Mouse (Mus musculus) midbrain, embryonic 12.5 days (tissue): ENCODE data around the gene Ppih. TPM values are rescaled to one million over a fixed set of nuclear protein-coding genes. Genes with fewer than 3 reads are reported as not detected.
"Not testable (repeated sequence)": the region's sequence is repeated elsewhere in the genome, so short reads cannot be mapped to it uniquely, and the experiment has no call there.

Experiments
- ATAC-seq: fragments of 200-750 bp; cut with Nextera tagmentation; 2 replicates; pipeline ENCODE4 v1.8.0; 2017; ENCODE audit warnings: low read depth, moderate TSS enrichment, moderate library complexity; ENCODE audit not compliant: low FRiP score
- H3K27ac ChIP-seq: fragments of 300-500 bp; sonication (generic); replicated peaks from 2 replicates; pipeline ENCODE4 v1.5.1; 2016; ENCODE audit warnings: mild to moderate bottlenecking
- H3K27me3 ChIP-seq: fragments of 300-500 bp; sonication (generic); 2 replicates; pipeline ENCODE4 v1.6.1; 2016; ENCODE audit warnings: mild to moderate bottlenecking
- H3K36me3 ChIP-seq: fragments of 300-500 bp; sonication (generic); 2 replicates; pipeline ENCODE4 v1.6.1; 2016
- H3K4me1 ChIP-seq: fragments of 300-500 bp; sonication (generic); 2 replicates; pipeline ENCODE4 v1.6.1; 2016
- H3K4me2 ChIP-seq: fragments of 300-500 bp; sonication (generic); replicated peaks from 2 replicates; pipeline ENCODE4 v1.6.1; 2016; ENCODE audit warnings: mild to moderate bottlenecking, moderate library complexity
- H3K4me3 ChIP-seq: fragments of 300-500 bp; sonication (generic); 2 replicates; pipeline ENCODE4 v1.5.1; 2016; ENCODE audit warnings: mild to moderate bottlenecking
- H3K9ac ChIP-seq: fragments of 300-500 bp; sonication (generic); replicated peaks from 2 replicates; pipeline ENCODE4 v1.6.1; 2016; ENCODE audit warnings: mild to moderate bottlenecking, moderate library complexity
- H3K9me3 ChIP-seq: fragments of 300-500 bp; sonication (generic); 2 replicates; pipeline ENCODE4 v1.6.1; 2016; ENCODE audit warnings: mild to moderate bottlenecking
- WGBS: fragments of 180-500 bp; shearing (Covaris S2); methylation state at CpG from one replicate; pipeline ENCODE4 v1.1.7; 2016; 5-methylcytosine and 5-hydroxymethylcytosine counted together
- polyA plus RNA-seq: library from polyadenylated mRNA; unstranded; fragments of >200 nt; fragmentation: Nextera tagmentation; extraction: Ambion mirVana; gene quantifications from 2 replicates; pipeline ENCODE4 v1.2.1, GENCODE M21; 2016

Ppih gene
- polyA plus RNA-seq, 1 experiment from 2014 or later = 96.4 TPM

DNA sequence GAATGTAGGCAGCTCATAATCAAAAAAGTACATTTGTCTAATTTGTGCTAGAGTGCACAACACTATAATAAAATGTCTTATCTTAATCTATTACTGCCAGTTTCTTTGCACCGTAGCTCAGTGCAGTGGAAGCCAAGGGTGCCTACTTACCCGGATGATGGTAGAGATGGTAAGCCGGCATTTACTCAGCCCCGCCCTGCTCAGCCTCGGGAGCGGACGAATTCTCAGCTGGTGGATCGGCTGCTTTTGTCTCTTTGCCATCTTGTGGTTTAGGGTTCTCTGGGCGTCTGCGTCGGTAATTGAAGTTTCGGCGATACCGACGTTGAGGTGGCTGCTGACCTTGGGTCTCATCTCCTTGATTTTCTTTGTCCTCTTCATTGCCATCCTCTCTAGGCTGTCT lies 41.6 kb downstream of the Ppih start:
- peaks cover 94% of the 10 kb centered on the region for H3K36me3 ChIP-seq
- H3K4me1 ChIP-seq, H3K27ac ChIP-seq, H3K9me3 ChIP-seq, H3K9ac ChIP-seq, H3K4me3 ChIP-seq, H3K4me2 ChIP-seq, ATAC-seq, H3K27me3 ChIP-seq: not testable (repeated sequence)
- 92% methylated on average over 15 of the region's 15 CpGs for WGBS

DNA sequence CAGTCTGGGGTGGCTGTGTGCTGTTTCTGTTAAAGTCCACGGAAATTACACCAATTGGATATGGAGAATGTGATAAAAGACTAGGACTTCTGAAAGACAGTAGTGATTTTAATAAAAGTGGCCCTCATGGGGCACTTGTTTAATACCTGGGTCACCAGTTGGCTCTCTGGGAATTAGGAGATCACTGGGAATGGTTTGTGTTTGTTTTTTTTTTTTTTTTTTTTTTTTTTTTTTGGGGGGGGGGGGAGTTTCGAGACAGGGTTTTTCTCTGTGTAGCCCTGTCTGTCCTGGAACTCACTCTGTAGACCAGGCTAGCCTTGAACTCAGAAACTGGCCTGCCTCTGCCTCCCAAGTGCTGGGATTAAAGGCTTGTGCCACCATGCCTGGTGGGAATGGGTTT lies 44.6 kb downstream of the Ppih start:
- Histone ChIP-seq H3K9ac (no peak overlapping the region), H3K4me2 (no peak overlapping the region), H3K4me3 (no peak overlapping the region), H3K4me1 (no peaks in the 10 kb centered on the region), H3K36me3 (peaks cover 93% of the 10 kb centered on the region), H3K27ac (no peak overlapping the region), H3K9me3 (no peaks in the 10 kb centered on the region), H3K27me3 (no peaks in the 10 kb centered on the region)
- 86% methylated on average over 2 of the region's 2 CpGs for WGBS
- ATAC-seq = no peak

DNA sequence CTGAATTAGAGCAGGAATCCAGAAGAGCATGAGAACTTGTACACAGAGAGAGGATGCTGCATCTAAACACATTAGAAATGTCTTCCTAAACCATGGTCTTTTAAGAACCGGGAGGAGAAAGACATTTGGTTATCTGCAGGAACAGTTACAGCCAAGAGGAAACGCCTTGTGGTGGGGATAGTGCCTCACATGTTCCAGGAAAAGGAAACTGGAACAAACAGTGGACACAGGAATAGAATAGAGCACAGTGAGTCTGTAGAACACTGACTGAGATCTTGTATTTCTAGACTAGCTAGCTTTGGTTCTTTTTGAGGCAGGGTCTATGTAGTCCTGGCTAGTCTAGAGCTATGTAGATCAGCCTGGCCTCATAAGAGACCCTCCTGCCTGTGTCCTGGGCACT lies 45.1 kb downstream of the Ppih start:
- Histone ChIP-seq H3K27me3 (no peaks in the 10 kb centered on the region), H3K27ac (no peak overlapping the region), H3K9me3 (no peaks in the 10 kb centered on the region), H3K4me2 (no peak overlapping the region), H3K4me3 (no peak overlapping the region), H3K9ac (no peak overlapping the region), H3K36me3 (peaks cover 94% of the 10 kb centered on the region), H3K4me1 (no peaks in the 10 kb centered on the region)
- 92% methylated on average over 2 of the region's 2 CpGs for WGBS
- no peak for ATAC-seq

DNA sequence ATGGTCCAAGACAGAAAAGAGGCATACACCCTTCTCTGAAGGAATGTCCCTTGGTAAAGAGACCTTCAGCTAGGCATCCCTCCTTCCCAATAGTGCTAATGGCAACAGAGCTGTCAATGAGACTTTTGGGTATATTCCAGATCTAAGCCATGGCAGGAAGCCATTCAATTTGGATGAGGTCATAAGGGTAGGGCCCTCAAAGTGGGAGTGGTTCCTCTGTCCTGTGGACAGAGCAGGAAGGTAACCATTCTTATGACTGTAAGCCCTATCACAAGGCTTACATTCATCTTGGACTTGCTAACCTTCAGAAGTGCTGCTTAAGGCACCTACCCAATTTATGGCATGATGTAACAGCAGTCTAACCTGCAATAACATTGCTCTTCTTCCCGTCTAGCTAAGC lies 45.7 kb downstream of the Ppih start:
- Histone ChIP-seq H3K4me3 (no peak overlapping the region), H3K9me3 (no peaks in the 10 kb centered on the region), H3K4me1 (no peaks in the 10 kb centered on the region), H3K27me3 (no peaks in the 10 kb centered on the region), H3K36me3 (peaks cover 94% of the 10 kb centered on the region), H3K27ac (no peak overlapping the region), H3K9ac (no peak overlapping the region), H3K4me2 (no peak overlapping the region)
- WGBS = 93% methylated on average over 1 of the region's 1 CpGs
- ATAC-seq = no peak

DNA sequence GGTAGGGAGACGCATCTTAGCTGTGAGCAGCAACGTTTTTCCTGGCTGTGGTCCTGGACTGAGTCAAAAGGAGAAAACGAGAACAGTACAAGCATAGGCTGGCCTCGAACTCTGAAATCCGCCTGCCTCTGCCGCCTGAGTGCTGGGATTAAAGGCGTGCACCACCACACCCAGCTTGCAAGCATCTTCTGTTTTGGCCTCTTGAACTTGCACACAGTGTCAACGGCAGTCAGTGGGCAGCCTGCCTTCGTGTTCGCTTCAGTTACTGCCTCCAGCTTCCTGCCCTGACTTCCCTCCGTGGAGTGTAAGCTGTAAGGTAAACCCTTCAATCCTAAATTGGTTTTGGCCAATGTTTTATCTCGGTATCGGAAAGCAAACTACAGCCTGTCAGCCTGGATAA lies 53.7 kb downstream of the Ppih start:
- Histone ChIP-seq H3K4me1 (no peaks in the 10 kb centered on the region), H3K9me3 (no peaks in the 10 kb centered on the region), H3K4me3 (no peak overlapping the region), H3K4me2 (no peak overlapping the region), H3K36me3 (peaks cover 27% of the 10 kb centered on the region), H3K27me3 (no peaks in the 10 kb centered on the region), H3K9ac (no peak overlapping the region), H3K27ac (no peak overlapping the region)
- whole genome bisulfite sequencing = 78% methylated on average over 13 of the region's 13 CpGs
- ATAC-seq = no peak

DNA sequence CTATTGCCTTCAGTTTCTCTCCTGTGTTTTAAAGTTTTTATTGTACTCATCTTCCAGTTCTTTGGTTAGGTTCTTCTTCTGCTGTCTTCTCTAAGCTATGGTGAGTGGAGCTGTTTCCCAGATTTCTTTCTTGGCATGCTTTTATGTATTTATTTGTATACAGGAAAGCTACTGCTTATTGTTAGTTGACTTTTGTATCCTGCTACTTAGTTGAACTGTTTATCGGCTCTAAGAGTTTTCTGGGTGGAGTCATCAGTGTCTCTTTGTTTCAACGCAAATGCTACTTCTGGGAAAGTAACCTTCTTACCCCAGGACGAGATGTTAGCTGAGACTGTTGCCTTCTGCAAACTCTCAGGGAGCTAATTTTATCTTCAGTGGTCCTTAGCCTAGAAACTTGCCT lies 56.9 kb downstream of the Ppih start:
- no peak for ATAC-seq
- no peaks in the 10 kb centered on the region for H3K4me1 ChIP-seq
- H3K9me3 ChIP-seq = no peaks in the 10 kb centered on the region
- H3K9ac ChIP-seq = no peak overlapping the region
- no peaks in the 10 kb centered on the region for H3K36me3 ChIP-seq
- WGBS = 83% methylated on average over 3 of the region's 3 CpGs
- no peak overlapping the region for H3K4me2 ChIP-seq
- no peak overlapping the region for H3K4me3 ChIP-seq
- no peak overlapping the region for H3K27ac ChIP-seq
- H3K27me3 ChIP-seq = no peaks in the 10 kb centered on the region

DNA sequence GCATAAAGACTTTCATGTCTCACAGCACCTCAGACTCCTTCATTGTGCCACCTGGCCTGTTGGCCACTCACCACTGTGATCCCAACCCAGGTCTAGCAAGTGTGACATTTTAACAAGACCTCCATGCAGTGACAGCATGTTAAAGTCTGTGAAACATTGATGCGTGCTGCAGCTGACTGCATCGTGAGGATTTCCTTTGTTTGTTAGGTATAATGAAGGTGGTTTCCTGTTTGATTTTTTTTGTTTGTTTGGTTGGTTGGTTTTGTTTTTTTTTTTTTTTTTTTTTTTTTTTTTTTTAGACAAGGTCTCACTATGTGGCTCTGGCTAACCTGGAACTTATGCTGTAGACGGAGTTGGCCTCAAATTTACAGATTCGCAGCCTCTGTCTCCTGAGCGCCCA lies 57.9 kb downstream of the Ppih start:
- WGBS = 94% methylated on average over 5 of the region's 5 CpGs
- H3K4me3 ChIP-seq = no peak overlapping the region
- H3K36me3 ChIP-seq = no peaks in the 10 kb centered on the region
- H3K4me2 ChIP-seq = no peak overlapping the region
- H3K4me1 ChIP-seq = no peaks in the 10 kb centered on the region
- no peak for ATAC-seq
- H3K9ac ChIP-seq = no peak overlapping the region
- H3K27me3 ChIP-seq = no peaks in the 10 kb centered on the region
- no peaks in the 10 kb centered on the region for H3K9me3 ChIP-seq
- H3K27ac ChIP-seq = no peak overlapping the region

DNA sequence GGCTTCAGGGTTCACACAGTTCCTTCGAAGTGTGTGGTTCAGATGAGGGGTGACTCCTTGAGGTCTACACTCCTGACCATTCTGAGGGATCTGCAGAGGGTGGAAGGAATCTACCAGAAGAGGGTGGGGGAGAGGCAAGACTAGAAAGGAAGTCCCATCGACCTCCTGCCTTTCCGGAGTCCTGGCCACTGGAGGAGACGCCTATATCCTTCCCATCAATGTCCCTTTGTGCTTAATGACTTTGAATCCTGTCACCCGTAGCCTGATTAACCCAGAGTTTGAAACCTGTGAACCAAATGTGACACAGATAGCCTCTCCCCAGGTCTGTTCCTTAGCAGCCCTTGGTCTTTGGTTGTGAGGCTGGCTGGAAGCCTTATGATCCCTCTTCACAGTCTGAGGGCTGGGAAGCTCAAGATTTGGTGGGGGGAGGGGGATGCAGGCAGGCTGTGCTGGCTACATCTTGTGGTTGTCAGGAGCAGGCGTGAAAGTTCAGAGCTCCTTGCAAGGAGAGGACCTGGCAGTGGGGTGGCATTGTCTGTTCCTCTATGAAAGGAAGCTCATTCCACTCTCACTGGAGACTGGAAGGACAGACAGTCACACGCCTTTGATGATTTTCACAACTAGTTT lies 59.1 kb downstream of the Ppih start:
- Histone ChIP-seq H3K4me1 (no peaks in the 10 kb centered on the region), H3K9me3 (no peaks in the 10 kb centered on the region), H3K27me3 (no peaks in the 10 kb centered on the region), H3K27ac (no peak overlapping the region), H3K4me2 (no peak overlapping the region), H3K9ac (no peak overlapping the region), H3K36me3 (no peaks in the 10 kb centered on the region), H3K4me3 (no peak overlapping the region)
- no peak for ATAC-seq
- WGBS = 66% methylated on average over 7 of the region's 7 CpGs

DNA sequence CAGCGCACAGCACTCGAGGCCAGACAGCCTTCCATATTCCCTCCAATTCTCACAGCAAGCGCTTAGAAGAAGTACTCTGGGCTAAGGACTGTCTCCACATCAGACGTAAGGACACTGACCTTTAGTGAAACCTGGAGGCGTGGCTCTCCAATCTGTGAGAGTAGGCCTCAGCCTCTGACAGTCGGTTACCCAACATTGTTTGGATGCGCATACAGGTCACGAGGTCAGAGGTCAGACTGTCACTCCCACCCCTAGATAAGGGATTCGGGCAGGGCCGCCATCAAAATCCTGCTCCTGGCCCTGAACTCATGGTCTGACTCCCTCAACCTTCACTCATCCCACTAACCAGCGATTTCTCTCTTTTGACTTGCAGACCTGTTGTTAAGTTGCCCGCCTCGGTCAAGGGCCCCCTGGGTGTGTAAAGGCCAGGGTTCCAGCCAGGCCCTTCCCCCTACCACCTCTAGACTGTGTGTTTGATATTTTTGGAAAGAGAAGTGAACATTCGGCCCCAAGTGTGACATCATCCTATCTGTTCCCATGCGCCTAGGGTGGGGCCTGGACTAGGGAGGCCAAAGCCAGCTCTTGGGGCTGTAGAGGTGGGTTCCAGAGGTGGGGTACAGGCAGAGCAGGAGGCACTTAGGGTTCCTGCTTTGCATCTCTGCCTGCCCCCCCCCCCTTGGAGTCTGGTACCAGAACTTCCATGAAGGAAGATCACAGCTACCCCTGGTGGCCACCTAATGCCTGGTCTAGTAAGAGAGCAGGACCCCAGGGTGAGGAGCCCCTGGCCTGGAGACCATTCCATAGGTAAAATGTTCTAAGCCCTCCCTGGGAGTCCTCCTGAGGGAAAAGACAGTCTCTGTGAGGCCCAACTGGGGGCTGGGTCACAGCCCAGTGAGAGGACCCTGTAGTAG lies 60.7 kb downstream of the Ppih start:
- Histone ChIP-seq H3K4me1 (peaks cover 7% of the 10 kb centered on the region), H3K27me3 (no peaks in the 10 kb centered on the region), H3K4me2 (no peak overlapping the region), H3K4me3 (no peak overlapping the region), H3K36me3 (no peaks in the 10 kb centered on the region), H3K9me3 (no peaks in the 10 kb centered on the region), H3K9ac (no peak overlapping the region), H3K27ac (no peak overlapping the region)
- no peak for ATAC-seq
- WGBS = 78% methylated on average over 15 of the region's 15 CpGs

DNA sequence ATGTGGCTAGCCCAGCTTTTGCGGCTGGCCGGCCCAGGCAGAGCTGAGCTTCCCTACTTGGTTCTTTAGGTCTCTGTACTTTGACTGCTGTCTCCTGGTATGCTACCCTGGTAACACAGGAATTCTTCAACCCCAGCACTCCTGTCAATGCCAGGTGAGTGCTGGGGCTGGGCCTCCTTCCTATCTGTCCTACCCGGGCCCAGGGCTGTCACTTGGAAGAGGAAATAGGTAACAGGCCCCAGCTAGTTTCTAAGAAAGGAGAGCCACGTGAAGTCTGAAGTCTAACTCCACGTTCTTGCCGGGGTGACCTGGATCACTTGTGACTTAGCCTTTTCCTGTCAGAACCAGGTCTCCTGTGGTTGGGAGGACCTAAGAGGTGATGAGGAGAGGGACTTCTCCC lies 63.3 kb downstream of the Ppih start:
- Histone ChIP-seq H3K36me3 (no peaks in the 10 kb centered on the region), H3K27ac (no peak overlapping the region), H3K4me3 (no peak overlapping the region), H3K4me1 (peaks cover 19% of the 10 kb centered on the region), H3K9ac (no peak overlapping the region), H3K4me2 (no peak overlapping the region), H3K9me3 (no peaks in the 10 kb centered on the region), H3K27me3 (no peaks in the 10 kb centered on the region)
- no peak for ATAC-seq
- WGBS = 81% methylated on average over 6 of the region's 6 CpGs

DNA sequence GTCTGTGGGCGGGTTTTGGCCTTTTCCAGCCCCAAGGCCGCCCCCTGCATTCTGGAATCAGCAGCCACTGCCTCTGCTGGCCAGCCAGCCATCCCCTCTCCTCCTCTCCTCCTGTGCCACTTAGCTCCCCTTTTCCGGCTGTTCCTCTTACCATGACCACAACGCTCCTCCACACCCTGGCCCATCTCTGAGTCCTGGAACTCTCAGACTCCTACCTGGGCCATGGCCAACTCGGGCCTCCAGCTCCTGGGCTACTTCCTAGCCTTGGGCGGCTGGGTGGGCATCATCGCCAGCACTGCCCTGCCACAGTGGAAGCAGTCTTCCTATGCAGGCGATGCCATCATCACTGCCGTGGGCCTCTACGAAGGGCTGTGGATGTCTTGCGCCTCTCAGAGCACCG lies 65.0 kb downstream of the Ppih start, which contains the start of gene Cldn19:
TSS of gene Cldn19 (plus strand) at position 64 of the 400 bp plus-strand sequence.
- WGBS = 68% methylated on average over 12 of the region's 12 CpGs
- Histone ChIP-seq H3K4me2 (peak within 1 kb of the TSS; percentile 21; the same call in 1 of the 2 replicates), H3K4me1 (peaks cover 19% of the 10 kb centered on the region), H3K9me3 (no peaks in the 10 kb centered on the region), H3K27ac (peak within 1 kb of the TSS; percentile 60), H3K4me3 (no peak within 1 kb of the TSS), H3K27me3 (no peaks in the 10 kb centered on the region), H3K9ac (0 out of 2 replicates have a peak within 1 kb of the TSS, but pooled peaks have one; percentile 20), H3K36me3 (no peaks in the 10 kb centered on the region)
- ATAC-seq = no peak

DNA sequence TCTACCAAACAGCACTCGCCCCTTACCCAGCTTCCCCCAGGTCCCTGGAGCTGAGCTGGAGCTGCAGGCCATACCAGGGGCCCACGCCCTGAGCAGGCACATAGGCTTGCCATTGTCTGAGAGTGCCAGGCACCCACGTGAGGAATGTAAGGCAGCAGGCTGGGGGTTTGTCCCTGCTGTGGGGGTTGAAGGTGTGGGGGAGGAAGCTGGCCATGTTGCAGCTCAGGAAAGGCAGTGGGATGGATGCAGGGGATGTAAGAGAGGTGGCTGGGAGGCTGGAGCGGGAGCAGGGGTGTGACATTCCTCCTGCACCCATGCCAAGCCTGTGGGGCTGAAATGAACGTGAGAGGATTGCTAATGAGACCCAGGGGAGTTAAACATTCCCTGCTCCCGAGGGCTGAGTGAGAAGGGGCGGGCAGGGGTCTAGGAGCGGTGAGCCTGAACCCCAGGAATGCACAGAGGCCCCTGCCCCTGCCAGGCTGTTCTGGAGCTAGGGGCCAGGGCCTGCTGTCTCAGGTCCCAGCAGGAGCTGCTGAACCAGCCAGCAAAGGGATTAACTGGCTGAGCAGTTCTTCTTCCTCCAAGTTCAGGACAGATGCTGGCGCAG lies 66.2 kb downstream of the Ppih start:
- 20% methylated on average over 9 of the region's 9 CpGs for WGBS
- H3K36me3 ChIP-seq = no peaks in the 10 kb centered on the region
- no peaks in the 10 kb centered on the region for H3K9me3 ChIP-seq
- peak overlapping the region; percentile 60 for H3K27ac ChIP-seq
- H3K4me3 ChIP-seq = no peak overlapping the region
- peak; percentile 73 for ATAC-seq
- no peaks in the 10 kb centered on the region for H3K27me3 ChIP-seq
- H3K9ac ChIP-seq = 0 out of 2 replicates have a peak overlapping the region, but pooled peaks have one; percentile 15
- H3K4me2 ChIP-seq = peak overlapping the region; percentile 21; the same call in 1 of the 2 replicates
- H3K4me1 ChIP-seq = peaks cover 19% of the 10 kb centered on the region
